Mouse (Mus musculus): Measurements from ENCODE around the gene Hoxb1.

The Hoxb1 gene

GRCm38 (mm10) chr11:96365441-96366091 is at the start of gene Hoxb1:
Hoxb1 (plus strand) TSS chr11:96365752.
- DNase-seq (ENCODE audit: low read depth, low spot score) = no peak

- DNase-seq (ENCODE audit: low read depth, low spot score) = no peak
Observed at GRCm38 (mm10) chr11:96316696-96317607, 48.6 kb upstream of the Hoxb1 start.

- DNase-seq (ENCODE audit: low read depth, low spot score) = no peak
Observed at GRCm38 (mm10) chr11:96317608-96318367, 47.8 kb upstream of the Hoxb1 start, which contains the start of gene Hoxb4. Hoxb4 (plus strand) TSS chr11:96318267.

DNA sequence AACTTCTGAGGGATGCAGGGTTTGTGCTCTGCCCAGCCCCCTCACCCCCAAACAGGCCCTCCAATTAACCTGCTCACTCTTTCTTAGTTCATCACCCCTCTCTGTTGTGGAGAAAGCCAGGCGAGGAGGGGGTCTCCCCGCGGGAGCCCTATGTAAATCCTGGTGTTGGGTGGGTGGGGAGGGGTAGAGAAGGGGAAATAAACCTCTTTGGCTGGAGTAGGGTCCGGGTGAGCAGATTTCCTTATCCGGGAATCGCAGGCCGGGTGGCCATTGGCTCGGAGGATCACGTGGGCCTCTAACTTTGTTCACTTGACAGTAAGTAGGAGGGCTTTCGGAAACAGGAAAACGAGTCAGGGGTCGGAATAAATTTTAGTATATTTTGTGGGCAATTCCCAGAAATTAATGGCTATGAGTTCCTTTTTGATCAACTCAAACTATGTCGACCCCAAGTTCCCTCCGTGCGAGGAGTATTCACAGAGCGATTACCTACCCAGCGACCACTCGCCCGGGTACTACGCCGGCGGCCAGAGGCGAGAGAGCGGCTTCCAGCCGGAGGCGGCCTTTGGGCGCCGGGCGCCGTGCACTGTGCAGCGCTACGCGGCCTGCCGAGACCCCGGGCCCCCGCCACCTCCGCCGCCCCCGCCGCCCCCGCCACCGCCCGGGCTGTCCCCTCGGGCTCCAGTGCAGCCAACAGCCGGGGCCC is 47.0 kb upstream of the Hoxb1 start:
- DNase-seq (ENCODE audit: low read depth, low spot score) = no peak

DNA sequence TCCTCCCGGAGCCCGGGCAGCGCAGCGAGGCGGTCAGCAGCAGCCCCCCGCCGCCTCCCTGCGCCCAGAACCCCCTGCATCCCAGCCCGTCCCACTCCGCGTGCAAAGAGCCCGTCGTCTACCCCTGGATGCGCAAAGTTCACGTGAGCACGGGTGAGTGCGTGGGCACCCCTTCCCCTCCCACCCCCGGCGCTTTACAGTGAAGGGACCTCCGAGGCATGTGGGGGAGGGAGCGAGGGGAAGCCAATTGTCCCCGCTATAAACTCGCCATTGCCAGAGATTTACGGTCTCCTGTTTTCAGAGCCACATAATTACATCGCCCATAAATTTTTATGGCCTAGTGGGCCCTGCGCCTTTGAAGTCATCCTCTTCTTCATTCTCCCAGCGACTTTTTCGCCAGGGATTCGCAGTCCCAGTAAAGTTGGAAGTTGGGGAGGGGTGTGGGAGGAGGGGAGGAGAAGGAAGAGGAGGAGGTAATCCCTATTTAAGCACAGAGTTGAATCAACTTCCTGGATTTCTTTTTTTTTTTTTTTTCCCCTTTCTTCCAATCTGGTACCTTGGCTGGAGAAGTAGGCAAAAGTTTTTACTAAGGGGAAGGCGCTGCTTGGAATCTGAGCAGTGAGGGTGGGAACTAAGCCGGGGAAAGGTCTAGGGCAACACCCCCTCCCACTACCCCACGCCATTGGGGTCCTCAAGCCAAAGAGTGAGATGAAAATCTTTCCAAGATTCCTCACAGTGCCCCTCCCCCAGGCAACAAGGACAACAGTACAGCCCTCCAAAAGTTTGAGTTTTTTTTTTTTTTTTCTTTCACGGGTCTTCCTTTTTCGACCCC is 46.3 kb upstream of the Hoxb1 start:
- no peak for DNase-seq (ENCODE audit: low read depth, low spot score)

DNA sequence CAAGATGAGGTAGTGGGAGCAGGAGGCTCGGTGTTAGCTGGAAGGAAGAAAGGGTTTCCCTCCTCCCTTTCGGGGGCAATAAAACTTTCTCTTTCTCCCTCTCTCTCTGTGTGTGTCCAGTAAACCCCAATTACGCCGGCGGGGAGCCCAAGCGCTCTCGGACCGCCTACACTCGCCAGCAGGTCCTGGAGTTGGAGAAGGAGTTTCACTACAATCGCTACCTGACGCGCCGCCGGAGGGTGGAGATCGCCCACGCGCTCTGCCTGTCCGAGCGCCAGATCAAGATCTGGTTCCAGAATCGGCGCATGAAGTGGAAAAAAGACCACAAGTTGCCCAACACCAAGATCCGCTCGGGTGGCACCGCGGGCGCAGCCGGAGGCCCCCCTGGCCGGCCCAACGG is 45.6 kb upstream of the Hoxb1 start:
- no peak for DNase-seq (ENCODE audit: low read depth, low spot score)

- DNase-seq (ENCODE audit: low read depth, low spot score) = no peak
Observed at GRCm38 (mm10) chr11:96320688-96321087, 44.9 kb upstream of the Hoxb1 start.

GRCm38 (mm10) chr11:96321846-96322245 is 43.7 kb upstream of the Hoxb1 start:
- DNase-seq (ENCODE audit: low read depth, low spot score) = no peak

- DNase-seq (ENCODE audit: low read depth, low spot score) = no peak
Observed at GRCm38 (mm10) chr11:96322738-96323137, 42.8 kb upstream of the Hoxb1 start.

- DNase-seq (ENCODE audit: low read depth, low spot score) = no peak
Observed at GRCm38 (mm10) chr11:96323154-96323553, 42.4 kb upstream of the Hoxb1 start, which contains the start of gene Hoxb3. Hoxb3 (plus strand) TSS chr11:96323326.

GRCm38 (mm10) chr11:96324125-96324524 is 41.4 kb upstream of the Hoxb1 start:
- no peak for DNase-seq (ENCODE audit: low read depth, low spot score)

DNA sequence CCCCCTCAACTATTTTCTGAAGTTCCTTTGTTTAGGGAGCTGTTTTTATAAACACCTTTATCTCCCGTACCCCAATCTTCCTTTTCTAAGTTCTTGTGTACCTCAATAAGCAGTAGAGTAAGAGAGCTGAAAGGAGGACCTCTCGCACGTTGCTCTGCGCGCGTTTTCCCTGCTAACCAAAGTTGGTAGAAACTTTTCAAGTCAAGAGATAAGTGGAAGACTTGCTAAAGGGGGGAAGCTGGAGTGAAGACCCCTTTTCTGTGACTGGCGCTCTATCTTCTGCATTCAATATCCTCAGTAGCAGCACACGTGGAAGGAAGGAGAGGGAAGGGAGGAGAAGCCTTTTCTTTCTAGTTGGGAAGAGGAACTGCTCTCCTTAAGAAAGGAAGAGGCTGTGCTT is 40.6 kb upstream of the Hoxb1 start:
- DNase-seq (ENCODE audit: low read depth, low spot score) = no peak

DNA sequence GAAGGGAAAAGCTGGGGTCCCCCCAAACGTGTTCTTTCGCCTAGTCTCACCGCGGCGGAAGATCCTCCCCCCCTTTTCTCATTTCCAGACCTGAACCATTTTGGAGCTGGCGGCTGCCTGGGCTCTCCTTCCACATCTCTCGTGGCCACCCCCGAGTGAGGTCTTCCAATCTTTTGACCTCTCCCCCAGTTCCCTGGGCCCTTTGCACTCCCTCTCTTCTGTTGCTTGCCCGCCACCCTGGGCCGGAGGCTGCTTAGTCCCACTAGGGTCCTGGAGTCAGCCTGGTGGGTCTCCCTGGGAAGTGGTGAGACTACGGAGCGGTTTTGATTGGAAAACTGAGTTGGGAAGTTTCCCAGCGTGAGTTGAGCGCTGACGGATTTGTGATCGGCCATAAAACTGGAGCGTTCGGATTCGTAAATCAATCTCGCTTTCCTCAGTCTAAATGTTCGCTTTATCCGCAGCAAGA is 39.8 kb upstream of the Hoxb1 start:
- no peak for DNase-seq (ENCODE audit: low read depth, low spot score)

DNA sequence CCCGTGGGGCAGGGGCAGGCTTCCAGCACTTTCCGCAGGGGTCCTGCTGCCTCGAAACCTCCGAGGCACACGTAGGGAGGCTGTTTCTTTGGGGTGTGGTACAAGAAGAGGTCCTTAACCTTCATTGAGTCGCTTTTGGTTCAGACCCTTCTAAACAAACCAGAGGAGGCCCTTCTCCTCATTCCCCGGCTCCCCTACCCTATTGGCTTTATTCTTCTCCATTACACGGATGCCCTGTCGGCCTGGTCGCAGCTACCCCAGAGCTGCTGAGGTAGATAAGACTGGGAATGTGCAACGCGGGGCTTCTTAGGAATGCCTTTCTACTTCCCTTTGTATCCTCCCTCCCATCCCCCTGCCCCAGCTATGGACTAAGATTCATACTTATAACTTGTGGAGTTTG is 38.8 kb upstream of the Hoxb1 start:
- DNase-seq (ENCODE audit: low read depth, low spot score) = no peak

DNA sequence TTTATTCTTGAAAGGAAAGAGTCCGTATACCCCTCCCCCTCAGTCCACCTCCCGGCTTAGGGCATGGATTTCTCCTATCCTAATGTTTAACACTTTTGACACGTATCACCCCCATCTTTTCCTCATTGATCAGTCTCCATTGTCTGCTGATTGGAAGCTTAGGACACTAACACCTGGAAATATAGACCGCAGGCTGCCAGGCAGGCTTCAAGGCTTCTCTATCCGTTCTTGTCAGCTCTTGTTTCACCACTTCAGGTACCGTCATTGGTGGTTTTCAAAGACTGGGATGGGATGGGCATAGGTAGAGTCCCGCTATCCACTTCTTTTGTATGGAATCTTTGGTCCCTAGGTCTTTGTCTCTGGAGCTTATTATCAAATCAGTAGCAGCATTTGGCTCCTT is 38.4 kb upstream of the Hoxb1 start:
- no peak for DNase-seq (ENCODE audit: low read depth, low spot score)

DNA sequence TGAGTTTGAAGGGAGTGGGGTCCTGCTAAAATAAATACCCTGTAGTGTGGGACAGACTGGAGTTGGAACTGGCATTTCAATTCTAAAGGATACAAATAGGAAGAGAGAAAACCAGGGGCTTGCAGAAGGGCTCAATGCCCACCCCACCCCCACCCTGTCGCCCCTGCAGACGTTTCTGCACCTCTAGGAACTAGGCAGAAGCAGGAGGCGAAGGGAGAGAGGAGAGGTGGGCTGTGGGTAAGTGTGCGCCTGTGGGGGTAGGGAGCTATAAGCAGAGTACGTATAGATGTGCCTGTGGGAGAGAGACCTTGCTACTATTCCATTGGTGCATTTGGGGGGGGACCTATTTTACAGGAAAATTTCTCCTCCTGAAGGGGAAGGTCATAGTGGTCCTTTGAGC is 37.8 kb upstream of the Hoxb1 start:
- DNase-seq (ENCODE audit: low read depth, low spot score) = no peak

- DNase-seq (ENCODE audit: low read depth, low spot score) = no peak
Observed at GRCm38 (mm10) chr11:96328605-96329004, 36.9 kb upstream of the Hoxb1 start.

DNA sequence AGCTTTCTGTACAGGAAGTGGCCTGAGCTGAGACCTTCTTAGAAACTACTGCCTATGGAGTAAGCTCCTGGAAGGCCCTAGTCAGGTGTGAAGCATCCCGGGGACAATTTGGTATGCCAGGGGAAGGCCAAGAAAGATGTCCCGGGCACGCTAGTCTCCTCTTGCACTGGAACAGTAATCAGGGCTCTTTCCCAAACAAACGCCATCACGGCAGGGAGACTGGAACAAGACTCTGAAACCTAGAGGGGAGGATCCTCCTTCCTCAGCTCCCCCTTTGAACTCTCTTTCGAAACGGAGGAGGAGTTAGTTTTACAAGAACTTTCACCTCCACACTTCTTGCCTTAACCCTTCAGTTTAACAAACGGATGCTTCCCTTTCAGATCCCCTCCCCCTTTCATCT is 33.4 kb upstream of the Hoxb1 start:
- DNase-seq (ENCODE audit: low read depth, low spot score) = no peak

GRCm38 (mm10) chr11:96332618-96333032 is 32.9 kb upstream of the Hoxb1 start:
- DNase-seq (ENCODE audit: low read depth, low spot score) = no peak

- DNase-seq (ENCODE audit: low read depth, low spot score) = no peak
Observed at GRCm38 (mm10) chr11:96333241-96334001, 32.1 kb upstream of the Hoxb1 start.
